Mouse (Mus musculus) brain, embryonic 14.5 days (tissue): ENCODE measurements around the gene Rasa3.

Experiments used
- CTCF ChIP-seq: fragments of 200-500 bp; IDR thresholded peaks from 2 replicates; pipeline ENCODE4 v1.5.1; 2012; ENCODE audit warnings: inconsistent platforms, mild to moderate bottlenecking, moderate library complexity, borderline replicate concordance; ENCODE audit not compliant: insufficient read depth, insufficient read length; ENCODE audit errors: extremely low read depth
- POLR2A ChIP-seq: fragments of 200-500 bp; IDR thresholded peaks from 2 replicates; pipeline ENCODE4 v1.6.1; 2012; ENCODE audit warnings: mild to moderate bottlenecking, inconsistent platforms, borderline replicate concordance; ENCODE audit not compliant: poor library complexity, insufficient read depth, insufficient read length, severe bottlenecking; ENCODE audit errors: extremely low read depth

GRCm38 (mm10) chr8:13687941-13688340 is 10.5 kb upstream of the Rasa3 start:
- TF ChIP-seq CTCF = no peak
- TF ChIP-seq POLR2A = no peak
